Mouse (Mus musculus): ENCODE measurements around the gene Hecw2. TPM values are rescaled to one million over a fixed set of nuclear protein-coding genes. Genes with fewer than 3 reads are reported as not detected.

Gene Hecw2
- total RNA-seq, 2 experiments from 2014 or later = 55.2 to 57.4 TPM

- no peak for TF ChIP-seq CTCF (IDR thresholded peaks at IDR 0.05)
- Histone ChIP-seq H3K4me3 (no peak overlapping the region), H3K27ac (no peak overlapping the region; the same call in 1 of the 2 replicates)
- DNase-seq (ENCODE audit: extremely low spot score in 1 of 2, low spot score in 2 of 2) = no peak
- intact Hi-C loops (cut with DNase I) = no loop called here
These were observed 41.7 kb downstream of the Hecw2 start for GRCm38 (mm10) chr1:54153216-54153786.

GRCm38 (mm10) chr1:54145106-54145505, 49.9 kb downstream of the Hecw2 start:
- no peak for TF ChIP-seq CTCF (IDR thresholded peaks at IDR 0.05)
- DNase-seq (ENCODE audit: extremely low spot score in 1 of 2, low spot score in 2 of 2) = no peak
- H3K27ac ChIP-seq = no peak overlapping the region
- H3K4me3 ChIP-seq = no peak overlapping the region
- intact Hi-C loops (cut with DNase I) = no loop called here

GRCm38 (mm10) chr1:54133802-54134436, 61.0 kb downstream of the Hecw2 start:
- no peak for DNase-seq (ENCODE audit: extremely low spot score in 1 of 2, low spot score in 2 of 2)
- Histone ChIP-seq H3K27ac (peak overlapping the region; percentile 69), H3K4me3 (no peak overlapping the region)
- intact Hi-C loops (cut with DNase I) = no loop called here
- no peak for TF ChIP-seq CTCF (IDR thresholded peaks at IDR 0.05)

- H3K4me3 ChIP-seq = no peak overlapping the region
- H3K27ac ChIP-seq = peak overlapping the region; percentile 42; the same call in 1 of the 2 replicates
- no peak for TF ChIP-seq CTCF (IDR thresholded peaks at IDR 0.05)
- intact Hi-C loops (cut with DNase I) = loop anchor here (1.0 kb wide), 1 partner anchor 59 kb away; no protein-coding TSS in a partner anchor
- DNase-seq (ENCODE audit: extremely low spot score in 1 of 2, low spot score in 2 of 2) = no peak
These were observed 66.1 kb downstream of the Hecw2 start for GRCm38 (mm10) chr1:54128714-54129431.

GRCm38 (mm10) chr1:54126991-54127742, 67.8 kb downstream of the Hecw2 start:
- intact Hi-C loops (cut with DNase I) = no loop called here
- no peak for TF ChIP-seq CTCF (IDR thresholded peaks at IDR 0.05)
- H3K27ac ChIP-seq = peak overlapping the region; percentile 17; the same call in 1 of the 2 replicates

GRCm38 (mm10) chr1:54122551-54122950, 72.4 kb downstream of the Hecw2 start:
- intact Hi-C loops (cut with DNase I) = no loop called here
- no peak for DNase-seq (ENCODE audit: extremely low spot score in 1 of 2, low spot score in 2 of 2)
- H3K4me3 ChIP-seq = no peak overlapping the region
- no peak overlapping the region for H3K27ac ChIP-seq
- no peak for TF ChIP-seq CTCF (IDR thresholded peaks at IDR 0.05)

More at GRCm38 (mm10) chr1:54126991-54127742, 67.8 kb downstream of the Hecw2 start:
- DNase-seq (ENCODE audit: extremely low spot score in 1 of 2, low spot score in 2 of 2) = no peak
- no peak overlapping the region for H3K4me3 ChIP-seq

- H3K27ac ChIP-seq = no peak overlapping the region
- intact Hi-C loops (cut with DNase I) = no loop called here
- TF ChIP-seq CTCF (IDR thresholded peaks at IDR 0.05) = no peak
- H3K4me3 ChIP-seq = no peak overlapping the region
- DNase-seq (ENCODE audit: extremely low spot score in 1 of 2, low spot score in 2 of 2) = no peak
These were observed 73.8 kb downstream of the Hecw2 start for GRCm38 (mm10) chr1:54121071-54121730.

GRCm38 (mm10) chr1:54119638-54120320, 75.2 kb downstream of the Hecw2 start:
- DNase-seq (ENCODE audit: extremely low spot score in 1 of 2, low spot score in 2 of 2) = no peak
- H3K4me3 ChIP-seq = no peak overlapping the region
- no peak overlapping the region; the same call in 1 of the 2 replicates for H3K27ac ChIP-seq
- TF ChIP-seq CTCF (IDR thresholded peaks at IDR 0.05) = no peak
- intact Hi-C loops (cut with DNase I) = loop anchor here (2.0 kb wide), 1 partner anchor 59 kb away; no protein-coding TSS in a partner anchor

- no peak for TF ChIP-seq CTCF (IDR thresholded peaks at IDR 0.05)
- H3K27ac ChIP-seq = peak overlapping the region; percentile 71
- no peak overlapping the region for H3K4me3 ChIP-seq
- intact Hi-C loops (cut with DNase I) = loop anchor here (2.0 kb wide), 1 partner anchor 58 kb away; no protein-coding TSS in a partner anchor
- peak; percentile 39 to 53 for DNase-seq (ENCODE audit: extremely low spot score in 1 of 2, low spot score in 2 of 2)
These were observed 76.5 kb downstream of the Hecw2 start for GRCm38 (mm10) chr1:54118342-54118973.

GRCm38 (mm10) chr1:54110920-54111605, 83.9 kb downstream of the Hecw2 start:
- H3K27ac ChIP-seq = no peak overlapping the region
- H3K4me3 ChIP-seq = no peak overlapping the region
- TF ChIP-seq CTCF (IDR thresholded peaks at IDR 0.05) = no peak
- intact Hi-C loops (cut with DNase I) = no loop called here
- no peak for DNase-seq (ENCODE audit: extremely low spot score in 1 of 2, low spot score in 2 of 2)

All from left cerebral cortex, adult 2 months (tissue).